Mouse (Mus musculus) CH12.LX (cell line): ENCODE measurements around the gene Smyd3.

Experiments used
- CTCF ChIP-seq, 2 experiments: IDR thresholded peaks in 1 of 2; conservative IDR thresholded peaks in 1 of 2; 2 replicates each; pipeline ENCODE4 v1.5.1; 2011 to 2012; ENCODE audit warnings: low read depth in 2 of 2, low read length in 2 of 2, improper control_type of control experiment in 1 of 2, inconsistent platforms in 1 of 2, mild to moderate bottlenecking in 1 of 2, moderate library complexity in 1 of 2
- E2F4 ChIP-seq: IDR thresholded peaks from 2 replicates; pipeline ENCODE4 v1.6.1; 2011; ENCODE audit warnings: low read depth, low read length, improper control_type of control experiment; ENCODE audit not compliant: insufficient replicate concordance
- GABPA ChIP-seq: IDR thresholded peaks from 2 replicates; pipeline ENCODE4 v1.6.1; 2012; ENCODE audit warnings: low read depth, low read length, improper control_type of control experiment, inconsistent platforms; ENCODE audit not compliant: insufficient replicate concordance
- JUND ChIP-seq: conservative IDR thresholded peaks from 2 replicates; pipeline ENCODE4 v1.6.1; 2011; ENCODE audit warnings: low read depth, low read length, improper control_type of control experiment
- MAZ ChIP-seq: IDR thresholded peaks from 2 replicates; pipeline ENCODE4 v1.6.1; 2012; ENCODE audit warnings: low read depth, mild to moderate bottlenecking, inconsistent platforms, low read length, improper control_type of control experiment, moderate library complexity
- MYC ChIP-seq: IDR thresholded peaks from 2 replicates; pipeline ENCODE4 v1.6.1; 2011; ENCODE audit warnings: low read depth, mild to moderate bottlenecking, improper control_type of control experiment, low read length
- POLR2A ChIP-seq: IDR thresholded peaks from 2 replicates; pipeline ENCODE4 v1.6.1; 2011; ENCODE audit warnings: low read depth, mild to moderate bottlenecking, improper control_type of control experiment, low read length
- USF1 ChIP-seq: IDR thresholded peaks from 2 replicates; pipeline ENCODE4 v1.6.1; 2014; ENCODE audit warnings: low read depth, mild to moderate bottlenecking, inconsistent platforms, low read length, improper control_type of control experiment
- ZC3H11A ChIP-seq: IDR thresholded peaks from 2 replicates; pipeline ENCODE4 v1.6.1; 2012; ENCODE audit warnings: low read depth, mild to moderate bottlenecking, inconsistent platforms, low read length, improper control_type of control experiment
- ZNF384 ChIP-seq: IDR thresholded peaks from 2 replicates; pipeline ENCODE4 v1.6.1; 2012; ENCODE audit warnings: low read depth, low read length, improper control_type of control experiment, inconsistent platforms

DNA sequence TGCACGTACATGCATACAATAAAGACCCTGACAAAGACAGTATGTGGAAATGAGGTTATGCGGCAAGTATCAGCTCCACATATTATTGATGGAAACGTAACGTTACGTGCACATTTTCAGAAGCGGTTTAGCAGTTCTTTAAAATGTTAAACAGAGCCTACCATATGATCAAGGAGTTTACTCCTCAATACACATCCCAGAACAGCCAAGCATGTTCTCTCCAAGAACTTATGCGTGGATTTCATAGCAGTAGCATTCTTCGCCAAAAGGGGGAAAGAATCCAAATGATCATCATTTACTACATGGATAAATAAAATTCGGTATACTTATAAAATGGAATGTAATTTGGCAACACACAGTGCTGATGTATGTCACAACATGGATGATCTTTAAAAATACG lies 500.4 kb downstream of the Smyd3 start:
- TF ChIP-seq CTCF (conservative IDR thresholded peaks at IDR 0.05 in 1 of 2, IDR thresholded peaks at IDR 0.05 in 1 of 2; ENCODE audit: low read depth in 2 of 2, low read length in 2 of 2) (no peak), POLR2A (no peak), MAZ (no peak), GABPA (no peak), E2F4 (no peak), MYC (no peak), JUND (no peak), ZC3H11A (no peak), USF1 (no peak), ZNF384 (no peak)
